Mouse (Mus musculus) lung, adult 10 weeks (tissue): Measurements from ENCODE around the gene Gimd1. TPM values are rescaled to one million over a fixed set of nuclear protein-coding genes. Genes with fewer than 3 reads are reported as not detected.

Experiments used
- polyA plus RNA-seq: library from polyadenylated mRNA; stranded (reverse); fragments of 350-450 nt; fragmentation: Illumina TruSeq; extraction: RNeasy Lipid Tissue Mini Kit (QIAGEN cat#74804); gene quantifications from one replicate; pipeline ENCODE4 v1.2.3, GENCODE M21; 2014; ENCODE audit warnings: low read depth, low replicate concordance; ENCODE audit not compliant: insufficient read depth

Gimd1 gene
- polyA plus RNA-seq = not detected

DNA sequence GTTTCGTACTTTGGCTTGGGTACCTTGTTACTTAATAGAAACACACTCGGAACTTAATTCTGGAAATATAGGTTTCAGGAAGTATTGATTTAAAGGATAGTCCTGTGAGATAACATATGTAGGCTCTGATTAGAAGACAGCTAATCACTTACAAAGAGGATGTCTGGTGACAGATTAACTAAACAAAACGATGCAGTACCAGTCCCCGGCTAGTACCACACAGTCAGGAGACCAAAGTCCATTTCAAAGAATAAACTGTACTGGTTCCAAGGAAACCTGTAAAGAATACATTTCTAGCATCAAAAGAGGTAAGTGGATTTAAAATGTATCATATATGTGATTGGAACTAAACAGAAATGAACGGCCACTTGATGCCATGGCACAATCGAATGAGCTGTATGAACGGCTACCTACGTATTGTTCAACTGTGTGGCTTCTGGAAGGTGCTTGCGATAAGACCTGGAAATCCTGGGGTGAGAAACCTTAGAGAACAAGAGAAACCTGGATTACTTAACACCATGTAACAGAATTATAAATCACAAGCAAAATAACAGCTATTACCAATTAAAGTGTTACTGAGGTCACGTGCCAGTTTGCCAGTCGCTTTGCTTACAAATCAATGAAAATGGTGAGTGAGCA, at the start of gene Gimd1:
Gimd1 (plus strand) TSS at position 220 of the 639 bp plus-strand sequence.

DNA sequence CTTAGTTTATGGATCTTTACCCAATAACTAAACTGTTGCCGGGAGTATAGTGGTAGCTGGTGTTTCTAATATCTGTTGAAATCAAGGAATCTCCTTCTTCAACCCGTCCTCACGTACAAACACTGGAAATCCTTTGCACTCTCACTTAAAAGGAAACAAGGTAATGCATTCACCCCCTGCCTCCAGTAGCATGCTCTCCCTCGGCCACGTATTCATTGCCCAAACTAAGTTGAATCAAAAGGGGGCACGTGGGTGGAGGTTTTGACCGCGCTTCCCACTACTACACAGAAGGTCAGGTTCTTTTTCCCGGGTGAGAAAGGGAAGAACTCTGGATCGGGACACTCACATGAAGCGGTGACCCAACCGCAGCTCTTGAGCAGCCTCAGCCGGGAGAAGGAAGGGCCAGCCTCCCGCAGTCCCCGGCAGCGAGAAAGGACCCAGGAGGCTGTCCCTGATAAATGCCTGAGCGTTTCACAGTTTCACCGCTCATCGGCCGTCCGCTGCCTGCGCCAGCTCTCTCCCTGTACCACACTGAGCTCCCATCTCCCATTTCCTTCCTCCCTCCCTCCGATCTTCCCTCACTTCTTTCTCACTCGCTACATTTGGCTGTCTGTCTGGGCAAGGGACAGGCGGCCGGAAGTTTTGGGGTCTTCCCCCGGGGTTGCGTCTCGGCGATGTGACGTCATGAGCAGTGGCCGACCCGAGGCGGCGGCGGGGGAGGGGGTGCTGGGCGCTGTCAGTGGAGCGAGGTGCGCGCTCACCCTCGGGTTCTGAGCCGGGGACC, 54.0 kb downstream of the Gimd1 start, which contains the start of gene Tbck:
Tbck (plus strand) TSS at position 698 of the 784 bp plus-strand sequence.

DNA sequence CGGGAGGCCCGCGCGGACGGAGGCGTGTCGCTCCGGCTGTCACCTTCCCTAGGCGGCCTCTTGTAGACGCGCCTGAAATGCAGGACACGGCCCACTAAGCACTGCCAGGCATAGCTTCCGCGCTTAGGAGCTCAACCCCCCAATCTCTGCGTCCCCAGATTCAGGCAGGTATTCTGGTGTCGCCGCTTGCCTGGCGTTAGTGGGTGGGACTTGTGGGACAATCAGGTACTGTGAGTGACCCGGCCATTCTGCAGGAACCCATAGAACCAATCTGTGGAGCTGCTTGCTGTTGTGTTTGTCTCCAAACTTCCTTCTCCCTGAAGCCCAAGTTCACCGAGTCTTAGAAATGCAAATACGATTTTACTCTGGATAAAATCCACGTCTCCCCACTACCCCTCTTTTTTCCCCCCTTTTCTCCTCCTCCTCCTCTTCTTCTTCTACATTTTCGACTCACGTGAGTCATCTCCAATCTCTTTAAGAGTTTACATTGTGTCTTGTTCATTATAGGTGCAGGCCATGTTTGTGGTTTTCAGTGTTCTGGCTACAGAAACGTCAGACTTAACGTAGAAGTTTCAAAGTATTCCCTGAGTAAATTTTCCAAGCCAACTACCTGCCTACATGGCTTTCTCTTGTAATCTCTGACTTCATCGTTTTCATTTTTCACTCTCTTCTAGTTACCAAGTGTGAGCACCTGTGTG, 54.8 kb downstream of the Gimd1 start, which contains the start of gene Aimp1:
Aimp1 (minus strand) TSS at position 140 of the 698 bp plus-strand sequence.

Other genes starting within 250 kb of the Gimd1 start
- gene Tbck, start 54.3 kb downstream of the Gimd1 start, polyA plus RNA-seq = 2.9 TPM
- 60.4 TPM for gene Aimp1, start 54.5 kb downstream of the Gimd1 start, polyA plus RNA-seq